Mouse (Mus musculus) urinary bladder, postnatal 14 days (tissue): Measurements from ENCODE around the gene C1ql1.

Experiments used
- DNase-seq: peaks from one replicate; pipeline ENCODE4 v3.0.0; 2021; ENCODE audit warnings: low spot score

The C1ql1 gene

GRCm38 (mm10) chr11:102901199-102901598 is 45.3 kb downstream of the C1ql1 start:
- no peak for DNase-seq

GRCm38 (mm10) chr11:102900763-102901162 is 45.7 kb downstream of the C1ql1 start, which contains the start of gene Gfap:
Gfap (minus strand) TSS chr11:102900912.
- peak; percentile 86 for DNase-seq

- no peak for DNase-seq
These were observed 48.1 kb downstream of the C1ql1 start for GRCm38 (mm10) chr11:102898408-102898807.

- no peak for DNase-seq
These were observed 49.8 kb downstream of the C1ql1 start for GRCm38 (mm10) chr11:102896641-102897040.

GRCm38 (mm10) chr11:102895779-102896178 is 50.7 kb downstream of the C1ql1 start:
- DNase-seq: no peak

GRCm38 (mm10) chr11:102894716-102895115 is 51.8 kb downstream of the C1ql1 start:
- DNase-seq: no peak

- DNase-seq: peak; percentile 85
These were observed 53.4 kb downstream of the C1ql1 start for GRCm38 (mm10) chr11:102893015-102893651.

- DNase-seq: no peak
These were observed 56.4 kb downstream of the C1ql1 start for GRCm38 (mm10) chr11:102890096-102890495.
